Mouse (Mus musculus): ENCODE results near the gene Gm28048. TPM values are rescaled to one million over a fixed set of nuclear protein-coding genes. Genes with fewer than 3 reads are reported as not detected.
A peak's percentile ranks its signal among the peaks of the same experiment; 100 is the strongest.

Gene Gm28048
- polyA plus RNA-seq, 1 experiment = not detected

- Histone ChIP-seq H3K27me3 (replicated peaks) (no peaks in the 10 kb centered on the region), H3K4me3 (replicated peaks) (no peak overlapping the region), H3K36me3 (replicated peaks; ENCODE audit: low read length) (peaks cover 14% of the 10 kb centered on the region), H3K4me1 (peaks cover 69% of the 10 kb centered on the region), H3K9me3 (no peaks in the 10 kb centered on the region)
- TF ChIP-seq GATA1 (IDR thresholded peaks at IDR 0.05; ENCODE audit: borderline replicate concordance, low read length) (no peak), FLI1 (IDR thresholded peaks at IDR 0.05; ENCODE audit: low read length) (no peak)
Measured at GRCm38 (mm10) chr11:22902923-22903322, 79.0 kb downstream of the Gm28048 start.

GRCm38 (mm10) chr11:22900041-22900440, 81.8 kb downstream of the Gm28048 start:
- H3K4me3 ChIP-seq (replicated peaks) = no peak overlapping the region
- peaks cover 14% of the 10 kb centered on the region for H3K36me3 ChIP-seq (replicated peaks; ENCODE audit: low read length)
- TF ChIP-seq FLI1 (IDR thresholded peaks at IDR 0.05; ENCODE audit: low read length) (no peak), GATA1 (IDR thresholded peaks at IDR 0.05; ENCODE audit: borderline replicate concordance, low read length) (no peak)
- H3K27me3 ChIP-seq (replicated peaks) = no peaks in the 10 kb centered on the region
- peaks cover 74% of the 10 kb centered on the region for H3K4me1 ChIP-seq
- no peaks in the 10 kb centered on the region for H3K9me3 ChIP-seq

- Histone ChIP-seq H3K4me1 (peaks cover 66% of the 10 kb centered on the region), H3K36me3 (replicated peaks; ENCODE audit: low read length) (peaks cover 14% of the 10 kb centered on the region), H3K27me3 (replicated peaks) (peaks cover 10% of the 10 kb centered on the region), H3K4me3 (replicated peaks) (no peak overlapping the region), H3K9me3 (no peaks in the 10 kb centered on the region)
- no peak for TF ChIP-seq FLI1 (IDR thresholded peaks at IDR 0.05; ENCODE audit: low read length)
- TF ChIP-seq GATA1 (IDR thresholded peaks at IDR 0.05; ENCODE audit: borderline replicate concordance, low read length) = no peak
Measured at GRCm38 (mm10) chr11:22897642-22898041, 84.2 kb downstream of the Gm28048 start.

- Histone ChIP-seq H3K27me3 (replicated peaks) (peaks cover 13% of the 10 kb centered on the region), H3K36me3 (replicated peaks; ENCODE audit: low read length) (peaks cover 14% of the 10 kb centered on the region), H3K4me3 (replicated peaks) (no peak overlapping the region), H3K9me3 (no peaks in the 10 kb centered on the region), H3K4me1 (peaks cover 63% of the 10 kb centered on the region)
- TF ChIP-seq FLI1 (IDR thresholded peaks at IDR 0.05; ENCODE audit: low read length) (no peak), GATA1 (IDR thresholded peaks at IDR 0.05; ENCODE audit: borderline replicate concordance, low read length) (no peak)
Measured at GRCm38 (mm10) chr11:22897127-22897526, 84.8 kb downstream of the Gm28048 start.

- Histone ChIP-seq H3K9me3 (no peaks in the 10 kb centered on the region), H3K4me3 (replicated peaks) (no peak overlapping the region), H3K27me3 (replicated peaks) (peaks cover 31% of the 10 kb centered on the region), H3K4me1 (peaks cover 48% of the 10 kb centered on the region), H3K36me3 (replicated peaks; ENCODE audit: low read length) (peaks cover under 1% of the 10 kb centered on the region)
- TF ChIP-seq GATA1 (IDR thresholded peaks at IDR 0.05; ENCODE audit: borderline replicate concordance, low read length) (no peak), FLI1 (IDR thresholded peaks at IDR 0.05; ENCODE audit: low read length) (no peak)
Measured at GRCm38 (mm10) chr11:22893075-22893474, 88.8 kb downstream of the Gm28048 start.

- H3K36me3 ChIP-seq (replicated peaks; ENCODE audit: low read length) = no peaks in the 10 kb centered on the region
- H3K9me3 ChIP-seq = no peaks in the 10 kb centered on the region
- peaks cover 43% of the 10 kb centered on the region for H3K4me1 ChIP-seq
- peaks cover 35% of the 10 kb centered on the region for H3K27me3 ChIP-seq (replicated peaks)
- no peak overlapping the region for H3K4me3 ChIP-seq (replicated peaks)
- TF ChIP-seq GATA1 (IDR thresholded peaks at IDR 0.05; ENCODE audit: borderline replicate concordance, low read length) (no peak), FLI1 (IDR thresholded peaks at IDR 0.05; ENCODE audit: low read length) (no peak)
Measured at GRCm38 (mm10) chr11:22892466-22892865, 89.4 kb downstream of the Gm28048 start.

- no peaks in the 10 kb centered on the region for H3K9me3 ChIP-seq
- TF ChIP-seq GATA1 (IDR thresholded peaks at IDR 0.05; ENCODE audit: borderline replicate concordance, low read length) (no peak), FLI1 (IDR thresholded peaks at IDR 0.05; ENCODE audit: low read length) (no peak)
- H3K4me1 ChIP-seq = peaks cover 38% of the 10 kb centered on the region
- peak overlapping the region; percentile 44 for H3K4me3 ChIP-seq (replicated peaks)
- H3K36me3 ChIP-seq (replicated peaks; ENCODE audit: low read length) = no peaks in the 10 kb centered on the region
- H3K27me3 ChIP-seq (replicated peaks) = peaks cover 40% of the 10 kb centered on the region
Measured at GRCm38 (mm10) chr11:22891876-22892275, 90.0 kb downstream of the Gm28048 start.

- TF ChIP-seq GATA1 (IDR thresholded peaks at IDR 0.05; ENCODE audit: borderline replicate concordance, low read length) = no peak
- no peak for TF ChIP-seq FLI1 (IDR thresholded peaks at IDR 0.05; ENCODE audit: low read length)
- Histone ChIP-seq H3K27me3 (replicated peaks) (peaks cover 40% of the 10 kb centered on the region), H3K36me3 (replicated peaks; ENCODE audit: low read length) (no peaks in the 10 kb centered on the region), H3K4me3 (replicated peaks) (no peak overlapping the region), H3K9me3 (no peaks in the 10 kb centered on the region), H3K4me1 (peaks cover 32% of the 10 kb centered on the region)
Measured at GRCm38 (mm10) chr11:22891242-22891641, 90.6 kb downstream of the Gm28048 start.

GRCm38 (mm10) chr11:22889224-22889623, 92.7 kb downstream of the Gm28048 start:
- Histone ChIP-seq H3K36me3 (replicated peaks; ENCODE audit: low read length) (no peaks in the 10 kb centered on the region), H3K4me3 (replicated peaks) (no peak overlapping the region), H3K9me3 (no peaks in the 10 kb centered on the region), H3K4me1 (peaks cover 26% of the 10 kb centered on the region), H3K27me3 (replicated peaks) (peaks cover 40% of the 10 kb centered on the region)
- TF ChIP-seq GATA1 (IDR thresholded peaks at IDR 0.05; ENCODE audit: borderline replicate concordance, low read length) (no peak), FLI1 (IDR thresholded peaks at IDR 0.05; ENCODE audit: low read length) (no peak)

GRCm38 (mm10) chr11:22886991-22887390, 94.9 kb downstream of the Gm28048 start:
- no peaks in the 10 kb centered on the region for H3K36me3 ChIP-seq (replicated peaks; ENCODE audit: low read length)
- TF ChIP-seq GATA1 (IDR thresholded peaks at IDR 0.05; ENCODE audit: borderline replicate concordance, low read length) (no peak), FLI1 (IDR thresholded peaks at IDR 0.05; ENCODE audit: low read length) (no peak)
- peaks cover 29% of the 10 kb centered on the region for H3K4me1 ChIP-seq
- peaks cover 27% of the 10 kb centered on the region for H3K27me3 ChIP-seq (replicated peaks)
- H3K4me3 ChIP-seq (replicated peaks) = no peak overlapping the region
- H3K9me3 ChIP-seq = no peaks in the 10 kb centered on the region

GRCm38 (mm10) chr11:22885350-22885749, 96.5 kb downstream of the Gm28048 start:
- Histone ChIP-seq H3K4me1 (peaks cover 27% of the 10 kb centered on the region), H3K9me3 (no peaks in the 10 kb centered on the region), H3K4me3 (replicated peaks) (no peak overlapping the region), H3K27me3 (replicated peaks) (peaks cover 18% of the 10 kb centered on the region), H3K36me3 (replicated peaks; ENCODE audit: low read length) (no peaks in the 10 kb centered on the region)
- TF ChIP-seq FLI1 (IDR thresholded peaks at IDR 0.05; ENCODE audit: low read length) = no peak
- TF ChIP-seq GATA1 (IDR thresholded peaks at IDR 0.05; ENCODE audit: borderline replicate concordance, low read length) = no peak
